ENCODE assay signal across 8 mouse cellular contexts in the genomic region with DNA sequence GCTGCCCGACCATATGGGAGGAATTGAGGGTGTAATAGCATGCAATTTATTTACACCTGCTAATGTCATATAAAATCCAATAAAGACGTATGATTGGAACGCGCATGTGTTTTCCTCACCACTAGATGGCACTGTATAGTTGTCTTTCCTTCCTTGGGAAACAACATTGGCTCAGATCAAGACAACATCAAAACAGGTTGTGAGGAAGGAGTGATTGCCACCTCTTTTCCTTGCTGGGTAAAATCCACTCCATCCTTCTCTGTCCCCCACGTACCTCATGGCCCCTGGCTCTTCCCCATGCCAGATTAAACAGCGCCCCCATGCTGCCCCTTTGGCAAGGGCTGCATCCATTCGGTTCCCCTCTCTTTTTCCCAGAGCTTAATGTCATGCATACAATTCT. TPM values are rescaled to one million over a fixed set of nuclear protein-coding genes. Genes with fewer than 3 reads are reported as not detected.
DNase-seq lines count a peak whose midpoint lies in the region; ATAC-seq and TF ChIP-seq lines count a peak whose summit lies in the region.

No protein-coding gene starts in this region.

- no peak for TF ChIP-seq EP300 in liver, postnatal 0 days (IDR thresholded peaks at IDR 0.05; ENCODE audit: low read depth)

- no peak overlapping the region for H3K9ac ChIP-seq in liver, postnatal 0 days (replicated peaks)
- H3K9ac ChIP-seq in liver, embryonic 11.5 days (ENCODE audit: low read depth, low read length), result no peak overlapping the region

- no peaks in the 10 kb centered on the region for H3K9me3 ChIP-seq in liver, postnatal 0 days (ENCODE audit: low read length)
- H3K9me3 ChIP-seq in liver, embryonic 11.5 days (ENCODE audit: control insufficient read depth, low read length), result 0 out of 2 replicates have a peak, but pooled peaks cover 3% of the 10 kb centered on the region

- peak; percentile 61 to 77 for DNase-seq in cerebellum, postnatal 10 days
- DNase-seq in cerebellum, adult 9-11 months, result no peak
- DNase-seq in liver, postnatal 0 days, result no peak
- DNase-seq in liver, embryonic 11.5 days (ENCODE audit: low spot score), result no peak
- peak; percentile 79 for DNase-seq in brain, embryonic 14.5 days (ENCODE audit: low read depth)
- DNase-seq in lung, postnatal 10 days, result peak; percentile 31
- no peak for DNase-seq in spleen, postnatal 14 days (ENCODE audit: low spot score in 2 of 2)
- no peak for DNase-seq in adrenal gland, adult 2 months

- no peak overlapping the region for H3K27ac ChIP-seq in liver, postnatal 0 days (ENCODE audit: low read depth)
- no peak overlapping the region for H3K27ac ChIP-seq in liver, embryonic 11.5 days (ENCODE audit: low read depth, low read length)

- TF ChIP-seq CTCF in liver, postnatal 0 days (IDR thresholded peaks at IDR 0.05; ENCODE audit: low read depth), result peak; percentile 88
- TF ChIP-seq CTCF in brain, embryonic 14.5 days (IDR thresholded peaks at IDR 0.05; ENCODE audit: borderline replicate concordance, extremely low read depth, insufficient read depth, insufficient read length), result peak; percentile 72

- no peak for TF ChIP-seq POLR2A in brain, embryonic 14.5 days (IDR thresholded peaks at IDR 0.05; ENCODE audit: borderline replicate concordance, extremely low read depth, insufficient read depth, insufficient read length, poor library complexity, severe bottlenecking)

- no peak for ATAC-seq in liver, postnatal 0 days
- no peak for ATAC-seq in liver, embryonic 11.5 days (replicated peaks; ENCODE audit: low FRiP score)

- no peaks in the 10 kb centered on the region for H3K4me1 ChIP-seq in liver, postnatal 0 days (ENCODE audit: insufficient read depth)
- no peaks in the 10 kb centered on the region for H3K4me1 ChIP-seq in liver, embryonic 11.5 days (replicated peaks; ENCODE audit: control insufficient read depth, insufficient read depth, low read length)

- no peak overlapping the region for H3K4me2 ChIP-seq in liver, postnatal 0 days (ENCODE audit: low read depth, low read length)
- no peak overlapping the region for H3K4me2 ChIP-seq in liver, embryonic 11.5 days

- no peaks in the 10 kb centered on the region for H3K27me3 ChIP-seq in liver, postnatal 0 days (ENCODE audit: insufficient read depth, low read length)
- H3K27me3 ChIP-seq in liver, embryonic 11.5 days (replicated peaks; ENCODE audit: control insufficient read depth, insufficient read depth, low read length), result no peaks in the 10 kb centered on the region

- WGBS in liver, postnatal 0 days (ENCODE audit: insufficient replicate concordance), result 22% methylated on average over 7 of the region's 7 CpGs
- 23% methylated on average over 7 of the region's 7 CpGs for WGBS in liver, embryonic 11.5 days

- no peaks in the 10 kb centered on the region for H3K36me3 ChIP-seq in liver, postnatal 0 days (replicated peaks; ENCODE audit: insufficient read depth, low read length)
- no peaks in the 10 kb centered on the region for H3K36me3 ChIP-seq in liver, embryonic 11.5 days (ENCODE audit: control insufficient read depth, insufficient read depth, low read length)

- no peak overlapping the region for H3K4me3 ChIP-seq in liver, postnatal 0 days (ENCODE audit: low read depth, low read length)
- no peak overlapping the region for H3K4me3 ChIP-seq in liver, embryonic 11.5 days (ENCODE audit: low read depth, low read length)

RNA-seq across cellular contexts. Expression of a gene that starts 8.2 kb away (rescaled TPM):
- 31.6 and 33.5 TPM in 2 replicates for polyA plus RNA-seq in liver, postnatal 0 days (2015; fragmentation: Nextera tagmentation; extraction: Ambion mirVana)
- 152 and 158 TPM in 2 replicates for polyA plus RNA-seq in liver, embryonic 11.5 days (2014; fragmentation: Nextera tagmentation; extraction: Ambion mirVana)
- 79.6 and 88.5 TPM in 2 replicates for polyA plus RNA-seq in brain, embryonic 14.5 days (2012; rRNA removed)
- total RNA-seq in adrenal gland, adult 2 months (2021), result 10 to 100 TPM; 30.1 to 30.4 TPM
- 47.9 and 51.0 TPM in 2 replicates for polyA plus RNA-seq in adrenal gland, adult 2 months (2012; rRNA removed)

RNA-seq across cellular contexts. Expression of a gene that starts 23.4 kb away (rescaled TPM):
- 12.5 and 12.7 TPM in 2 replicates for polyA plus RNA-seq in liver, postnatal 0 days (2015; fragmentation: Nextera tagmentation; extraction: Ambion mirVana)
- polyA plus RNA-seq in liver, embryonic 11.5 days (2014; fragmentation: Nextera tagmentation; extraction: Ambion mirVana), result 23.2 and 25.0 TPM in 2 replicates
- 15.5 and 16.6 TPM in 2 replicates for polyA plus RNA-seq in brain, embryonic 14.5 days (2012; rRNA removed)
- 10 to 100 TPM; 29.0 to 39.8 TPM for total RNA-seq in adrenal gland, adult 2 months (2021)
- 8.6 and 9.5 TPM in 2 replicates for polyA plus RNA-seq in adrenal gland, adult 2 months (2012; rRNA removed)

Comparison
In these comparisons a context has a peak if more than half of its experiments do, and no peak if none do; other contexts are left out.
1. DNase-seq: peak in cerebellum, postnatal 10 days (2 of 2), brain, embryonic 14.5 days (single experiment) and lung, postnatal 10 days (single experiment); none in cerebellum, adult 9-11 months (single experiment), liver, postnatal 0 days (single experiment), liver, embryonic 11.5 days (single experiment), spleen, postnatal 14 days (0 of 2) and adrenal gland, adult 2 months (single experiment).